Mouse (Mus musculus): ENCODE measurements around the gene Srm. TPM values are rescaled to one million over a fixed set of nuclear protein-coding genes. Genes with fewer than 3 reads are reported as not detected.

Gene Srm
- total and polyA plus RNA-seq, 3 experiments = 305 to 765 (median 332) TPM

DNA sequence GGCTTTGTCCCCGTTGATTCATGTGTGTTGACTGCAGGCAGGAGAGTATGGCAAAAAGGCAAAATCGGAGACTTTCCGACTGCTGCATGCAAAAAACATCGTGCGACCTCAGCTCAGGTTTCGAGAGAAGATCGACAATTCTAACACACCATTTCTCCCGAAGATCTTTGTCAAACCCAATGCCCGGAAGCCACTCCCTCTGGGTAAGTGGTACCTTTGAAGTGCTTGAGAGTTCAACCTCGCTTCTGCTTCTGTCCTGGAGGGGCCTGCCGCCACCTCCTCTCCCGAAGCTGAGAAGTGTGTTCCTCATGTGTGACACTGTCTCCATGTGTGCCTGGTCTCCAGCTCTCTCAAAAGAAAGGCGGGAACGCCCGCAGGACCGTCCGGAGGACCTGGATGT is 28.6 kb upstream of the Srm start:
- no peak overlapping the region for H3K9ac ChIP-seq (ENCODE audit: control insufficient read depth, low read depth, low read length, poor library complexity, severe bottlenecking)
- no peak overlapping the region for H3K4me3 ChIP-seq (ENCODE audit: control insufficient read depth in 1 of 2, insufficient read depth in 1 of 2, low read depth in 2 of 2, low read length in 2 of 2)
- no peaks in the 10 kb centered on the region for H3K27me3 ChIP-seq (ENCODE audit: control insufficient read depth in 1 of 2, insufficient read depth in 2 of 2, low read length in 2 of 2)
- H3K9me3 ChIP-seq (replicated peaks; ENCODE audit: insufficient read depth, low read length) = no peaks in the 10 kb centered on the region
- TF ChIP-seq TBP (IDR thresholded peaks at IDR 0.05; ENCODE audit: low read depth, low read length) (no peak), HCFC1 (IDR thresholded peaks at IDR 0.05; ENCODE audit: low read depth, low read length) (no peak), GATA1 (IDR thresholded peaks at IDR 0.05; ENCODE audit: low read depth, low read length) (no peak), ZMIZ1 (IDR thresholded peaks at IDR 0.05; ENCODE audit: low read depth, low read length) (no peak), E2F4 (IDR thresholded peaks at IDR 0.05; ENCODE audit: borderline replicate concordance, low read depth, low read length) (no peak), UBTF (IDR thresholded peaks at IDR 0.05; ENCODE audit: borderline replicate concordance, insufficient read depth, low read depth, low read length) (no peak), USF2 (IDR thresholded peaks at IDR 0.05; ENCODE audit: borderline replicate concordance in 1 of 2, insufficient read depth in 1 of 2, low read depth in 1 of 2, low read length in 2 of 2) (no peak), SIN3A (IDR thresholded peaks at IDR 0.05; ENCODE audit: low read length) (no peak)
- peaks cover 0 to 9% of the 10 kb centered on the region in 2 experiments; a peak in 2 of 4 replicates for H3K4me1 ChIP-seq (ENCODE audit: control insufficient read depth in 1 of 2, insufficient read depth in 2 of 2, low read length in 2 of 2)
- H3K36me3 ChIP-seq (ENCODE audit: control insufficient read depth in 1 of 2, insufficient read depth in 2 of 2, low read length in 2 of 2) = peaks cover 7 to 22% of the 10 kb centered on the region in 2 experiments
- DNase-seq (ENCODE audit: low read depth, low spot score) = no peak
- peaks cover 8% of the 10 kb centered on the region for H3K79me2 ChIP-seq (ENCODE audit: control insufficient read depth, insufficient read depth, low read length, poor library complexity)
- H3K27ac ChIP-seq (ENCODE audit: control insufficient read depth, low read depth, low read length) = no peak overlapping the region

GRCm38 (mm10) chr4:148563595-148563994 is 27.7 kb upstream of the Srm start:
- DNase-seq (ENCODE audit: low read depth, low spot score) = no peak
- Histone ChIP-seq H3K27me3 (ENCODE audit: control insufficient read depth in 1 of 2, insufficient read depth in 2 of 2, low read length in 2 of 2) (no peaks in the 10 kb centered on the region), H3K36me3 (ENCODE audit: control insufficient read depth in 1 of 2, insufficient read depth in 2 of 2, low read length in 2 of 2) (peaks cover 5 to 25% of the 10 kb centered on the region in 2 experiments), H3K27ac (ENCODE audit: control insufficient read depth, low read depth, low read length) (no peak overlapping the region), H3K4me3 (ENCODE audit: control insufficient read depth in 1 of 2, insufficient read depth in 1 of 2, low read depth in 2 of 2, low read length in 2 of 2) (no peak overlapping the region), H3K4me1 (ENCODE audit: control insufficient read depth in 1 of 2, insufficient read depth in 2 of 2, low read length in 2 of 2) (peaks cover 0 to 9% of the 10 kb centered on the region in 2 experiments; a peak in 2 of 4 replicates), H3K9me3 (replicated peaks; ENCODE audit: insufficient read depth, low read length) (no peaks in the 10 kb centered on the region), H3K9ac (ENCODE audit: control insufficient read depth, low read depth, low read length, poor library complexity, severe bottlenecking) (no peak overlapping the region), H3K79me2 (ENCODE audit: control insufficient read depth, insufficient read depth, low read length, poor library complexity) (peaks cover 6% of the 10 kb centered on the region)
- TF ChIP-seq TAL1 (IDR thresholded peaks at IDR 0.05; ENCODE audit: low read length) = no peak
- TF ChIP-seq ZMIZ1 (IDR thresholded peaks at IDR 0.05; ENCODE audit: low read depth, low read length) = no peak
- no peak for TF ChIP-seq ELF1 (IDR thresholded peaks at IDR 0.05; ENCODE audit: low read depth, low read length)
- TF ChIP-seq SMC3 (IDR thresholded peaks at IDR 0.05; ENCODE audit: low read depth, low read length) = no peak
- TF ChIP-seq MAFK (IDR thresholded peaks at IDR 0.05; ENCODE audit: borderline replicate concordance, low read depth, low read length) = no peak
- TF ChIP-seq RCOR1 (IDR thresholded peaks at IDR 0.05; ENCODE audit: low read depth, low read length) = no peak
- TF ChIP-seq BHLHE40 (IDR thresholded peaks at IDR 0.05; ENCODE audit: borderline replicate concordance, low read depth, low read length) = no peak
- TF ChIP-seq CHD1 (IDR thresholded peaks at IDR 0.05; ENCODE audit: low read depth, low read length) = no peak
- TF ChIP-seq POLR2A (IDR thresholded peaks at IDR 0.05; ENCODE audit: control insufficient read depth in 1 of 2, insufficient read depth in 1 of 2, low read depth in 1 of 2, low read length in 2 of 2, poor library complexity in 1 of 2) = no peak
- no peak for TF ChIP-seq MEF2A (IDR thresholded peaks at IDR 0.05; ENCODE audit: extremely low read depth, insufficient replicate concordance, low read depth, low read length, poor library complexity, severe bottlenecking)
- TF ChIP-seq TBP (IDR thresholded peaks at IDR 0.05; ENCODE audit: low read depth, low read length) = no peak
- no peak for TF ChIP-seq MAZ (IDR thresholded peaks at IDR 0.05; ENCODE audit: low read depth, low read length)
- TF ChIP-seq MAX (IDR thresholded peaks at IDR 0.05; ENCODE audit: low read length) = no peak
- TF ChIP-seq KAT2A (conservative IDR thresholded peaks at IDR 0.05; ENCODE audit: low read depth, low read length) = no peak
- no peak for TF ChIP-seq NRF1 (IDR thresholded peaks at IDR 0.05; ENCODE audit: insufficient read depth, low read depth, low read length, poor library complexity, severe bottlenecking)
- TF ChIP-seq SIN3A (IDR thresholded peaks at IDR 0.05; ENCODE audit: low read length) = no peak
- TF ChIP-seq MYC (IDR thresholded peaks at IDR 0.05; ENCODE audit: low read depth, low read length) = no peak
- TF ChIP-seq UBTF (IDR thresholded peaks at IDR 0.05; ENCODE audit: borderline replicate concordance, insufficient read depth, low read depth, low read length) = no peak

Measured in MEL (cell line).